Mouse (Mus musculus) kidney, embryonic 14.5 days (tissue): ENCODE data around the gene Tmem131. TPM values are rescaled to one million over a fixed set of nuclear protein-coding genes. Genes with fewer than 3 reads are reported as not detected.

Experiments used
- ATAC-seq: fragments of 200-750 bp; cut with Nextera tagmentation; 2 replicates; pipeline ENCODE4 v1.8.0; 2017; ENCODE audit warnings: moderate number of reproducible peaks, mild to moderate bottlenecking, moderate TSS enrichment, moderate library complexity; ENCODE audit not compliant: low FRiP score, low TSS enrichment
- H3K27ac ChIP-seq: fragments of 300-500 bp; sonication (generic); 2 replicates; pipeline ENCODE4 v1.5.1; 2014; ENCODE audit warnings: low read depth, mild to moderate bottlenecking, low read length, moderate library complexity, mixed read lengths
- H3K27me3 ChIP-seq: fragments of 300-500 bp; sonication (generic); 2 replicates; pipeline ENCODE4 v1.6.1; 2014; ENCODE audit warnings: mild to moderate bottlenecking, low read length; ENCODE audit not compliant: control insufficient read depth, insufficient read depth
- H3K36me3 ChIP-seq: fragments of 300-500 bp; sonication (generic); 2 replicates; pipeline ENCODE4 v1.6.1; 2014; ENCODE audit warnings: low read length, mixed read lengths; ENCODE audit not compliant: control insufficient read depth, insufficient read depth
- H3K4me1 ChIP-seq: fragments of 300-500 bp; sonication (generic); 2 replicates; pipeline ENCODE4 v1.6.1; 2014; ENCODE audit warnings: low read length, mixed read lengths; ENCODE audit not compliant: control insufficient read depth, insufficient read depth
- H3K4me2 ChIP-seq: fragments of 300-500 bp; sonication (generic); replicated peaks from 2 replicates; pipeline ENCODE4 v1.6.1; 2014; ENCODE audit warnings: low read depth, mild to moderate bottlenecking, low read length
- H3K4me3 ChIP-seq: fragments of 300-500 bp; sonication (generic); 2 replicates; pipeline ENCODE4 v1.5.1; 2014; ENCODE audit warnings: mild to moderate bottlenecking, low read length
- H3K9ac ChIP-seq: fragments of 300-500 bp; sonication (generic); 2 replicates; pipeline ENCODE4 v1.6.1; 2014; ENCODE audit warnings: low read depth, mild to moderate bottlenecking, low read length, moderate library complexity
- H3K9me3 ChIP-seq: fragments of 300-500 bp; sonication (generic); 2 replicates; pipeline ENCODE4 v1.6.1; 2016; ENCODE audit warnings: low read length; ENCODE audit not compliant: control insufficient read depth
- WGBS: fragments of 180-500 bp; shearing (Covaris S2); extraction: QIAGEN DNeasy Blood & Tissue Kit; methylation state at CpG from one replicate; pipeline ENCODE4 v1.1.7; 2014; 5-methylcytosine and 5-hydroxymethylcytosine counted together
- polyA plus RNA-seq: library from polyadenylated mRNA; unstranded; fragments of >200 nt; fragmentation: Nextera tagmentation; extraction: Ambion mirVana; gene quantifications from 2 replicates; pipeline ENCODE4 v1.2.1, GENCODE M21; 2014

Gene Tmem131
- polyA plus RNA-seq, result 15.8 and 22.1 TPM in 2 replicates

GRCm38 (mm10) chr1:36943653-36944052, at the start of gene Tmem131:
TSS of gene Tmem131 (minus strand) at chr1:36943666.
- Histone ChIP-seq H3K36me3 (no peaks in the 10 kb centered on the region), H3K4me3 (no peak within 1 kb of the TSS), H3K4me1 (no peaks in the 10 kb centered on the region), H3K9me3 (no peaks in the 10 kb centered on the region), H3K9ac (no peak within 1 kb of the TSS), H3K4me2 (no peak within 1 kb of the TSS), H3K27me3 (no peaks in the 10 kb centered on the region), H3K27ac (no peak within 1 kb of the TSS)
- WGBS, result 78% methylated on average over 5 of the region's 5 CpGs
- ATAC-seq, result no peak

GRCm38 (mm10) chr1:36988561-36988960, 45.1 kb upstream of the Tmem131 start:
- no peak overlapping the region for H3K27ac ChIP-seq
- H3K4me2 ChIP-seq, result no peak overlapping the region
- ATAC-seq, result no peak
- H3K27me3 ChIP-seq, result no peaks in the 10 kb centered on the region
- H3K9me3 ChIP-seq, result no peaks in the 10 kb centered on the region
- no peaks in the 10 kb centered on the region for H3K36me3 ChIP-seq
- no peaks in the 10 kb centered on the region for H3K4me1 ChIP-seq
- no peak overlapping the region for H3K4me3 ChIP-seq
- 54% methylated on average over 6 of the region's 6 CpGs for WGBS
- no peak overlapping the region for H3K9ac ChIP-seq

- no peak overlapping the region for H3K9ac ChIP-seq
- H3K4me2 ChIP-seq, result no peak overlapping the region
- H3K4me3 ChIP-seq, result no peak overlapping the region
- no peak for ATAC-seq
- whole genome bisulfite sequencing, result 77% methylated on average over 6 of the region's 6 CpGs
- H3K27me3 ChIP-seq, result no peaks in the 10 kb centered on the region
- no peaks in the 10 kb centered on the region for H3K36me3 ChIP-seq
- H3K27ac ChIP-seq, result no peak overlapping the region
- H3K9me3 ChIP-seq, result no peaks in the 10 kb centered on the region
- H3K4me1 ChIP-seq, result no peaks in the 10 kb centered on the region
These were observed 44.7 kb upstream of the Tmem131 start for GRCm38 (mm10) chr1:36988161-36988560.

GRCm38 (mm10) chr1:36987172-36988148, 44.0 kb upstream of the Tmem131 start:
- Histone ChIP-seq H3K36me3 (no peaks in the 10 kb centered on the region), H3K4me1 (no peaks in the 10 kb centered on the region), H3K4me3 (no peak overlapping the region), H3K9ac (no peak overlapping the region), H3K4me2 (no peak overlapping the region), H3K27me3 (no peaks in the 10 kb centered on the region), H3K9me3 (no peaks in the 10 kb centered on the region), H3K27ac (no peak overlapping the region)
- no peak for ATAC-seq
- WGBS, result 87% methylated on average over 10 of the region's 10 CpGs

GRCm38 (mm10) chr1:36986396-36987160, 43.1 kb upstream of the Tmem131 start:
- Histone ChIP-seq H3K9ac (no peak overlapping the region), H3K27ac (no peak overlapping the region), H3K4me1 (no peaks in the 10 kb centered on the region), H3K9me3 (no peaks in the 10 kb centered on the region), H3K4me3 (no peak overlapping the region), H3K36me3 (no peaks in the 10 kb centered on the region), H3K27me3 (no peaks in the 10 kb centered on the region), H3K4me2 (no peak overlapping the region)
- no peak for ATAC-seq
- WGBS, result 77% methylated on average over 14 of the region's 14 CpGs

GRCm38 (mm10) chr1:36985896-36986295, 42.4 kb upstream of the Tmem131 start:
- WGBS, result 57% methylated on average over 6 of the region's 6 CpGs
- Histone ChIP-seq H3K4me2 (no peak overlapping the region), H3K4me3 (no peak overlapping the region), H3K27me3 (no peaks in the 10 kb centered on the region), H3K36me3 (no peaks in the 10 kb centered on the region), H3K9me3 (no peaks in the 10 kb centered on the region), H3K27ac (no peak overlapping the region), H3K4me1 (no peaks in the 10 kb centered on the region), H3K9ac (no peak overlapping the region)
- no peak for ATAC-seq

GRCm38 (mm10) chr1:36984406-36984805, 40.9 kb upstream of the Tmem131 start:
- Histone ChIP-seq H3K27ac (no peak overlapping the region), H3K36me3 (no peaks in the 10 kb centered on the region), H3K4me2 (no peak overlapping the region), H3K4me3 (no peak overlapping the region), H3K27me3 (no peaks in the 10 kb centered on the region), H3K4me1 (no peaks in the 10 kb centered on the region), H3K9me3 (no peaks in the 10 kb centered on the region), H3K9ac (no peak overlapping the region)
- ATAC-seq, result no peak
- 28% methylated on average over 6 of the region's 6 CpGs for WGBS

GRCm38 (mm10) chr1:36983754-36984153, 40.3 kb upstream of the Tmem131 start:
- H3K27me3 ChIP-seq, result no peaks in the 10 kb centered on the region
- H3K4me1 ChIP-seq, result no peaks in the 10 kb centered on the region
- no peak for ATAC-seq
- 24% methylated on average over 4 of the region's 4 CpGs for WGBS
- no peak overlapping the region for H3K9ac ChIP-seq
- H3K4me3 ChIP-seq, result no peak overlapping the region
- no peak overlapping the region for H3K4me2 ChIP-seq
- H3K9me3 ChIP-seq, result no peaks in the 10 kb centered on the region
- H3K27ac ChIP-seq, result no peak overlapping the region
- H3K36me3 ChIP-seq, result no peaks in the 10 kb centered on the region
